Mouse (Mus musculus): ENCODE results near the gene 1700025G04Rik. TPM values are rescaled to one million over a fixed set of nuclear protein-coding genes. Genes with fewer than 3 reads are reported as not detected.

The 1700025G04Rik gene
- total RNA-seq (2021): 10 to 100 TPM; 70.1 to 72.8 TPM

- DNase-seq (ENCODE audit: extremely low spot score in 1 of 2, low spot score in 2 of 2): peak; percentile 77 to 91
- intact Hi-C loops (cut with DNase I): loop anchor here (10.0 kb wide), 2 partner anchors 175 to 275 kb away; no protein-coding TSS in a partner anchor
These were observed at the start of gene 1700025G04Rik for GRCm38 (mm10) chr1:152090018-152090553. Gene 1700025G04Rik, minus strand, starts transcription at chr1:152090125.

GRCm38 (mm10) chr1:152139496-152139895 is 49.6 kb upstream of the 1700025G04Rik start:
- DNase-seq (ENCODE audit: extremely low spot score in 1 of 2, low spot score in 2 of 2): no peak
- intact Hi-C loops (cut with DNase I): no loop called here

- intact Hi-C loops (cut with DNase I): no loop called here
- DNase-seq (ENCODE audit: extremely low spot score in 1 of 2, low spot score in 2 of 2): peak; percentile 10 to 62
These were observed 40.3 kb upstream of the 1700025G04Rik start for GRCm38 (mm10) chr1:152130029-152130727.

GRCm38 (mm10) chr1:152125451-152125850 is 35.5 kb upstream of the 1700025G04Rik start:
- intact Hi-C loops (cut with DNase I): no loop called here
- DNase-seq (ENCODE audit: extremely low spot score in 1 of 2, low spot score in 2 of 2): no peak

- intact Hi-C loops (cut with DNase I): no loop called here
- DNase-seq (ENCODE audit: extremely low spot score in 1 of 2, low spot score in 2 of 2): no peak
These were observed 20.2 kb upstream of the 1700025G04Rik start for GRCm38 (mm10) chr1:152110123-152110522.

GRCm38 (mm10) chr1:152106136-152106535 is 16.2 kb upstream of the 1700025G04Rik start:
- no peak for DNase-seq (ENCODE audit: extremely low spot score in 1 of 2, low spot score in 2 of 2)
- intact Hi-C loops (cut with DNase I): no loop called here

- intact Hi-C loops (cut with DNase I): no loop called here
- no peak for DNase-seq (ENCODE audit: extremely low spot score in 1 of 2, low spot score in 2 of 2)
These were observed 15.3 kb upstream of the 1700025G04Rik start for GRCm38 (mm10) chr1:152105246-152105645.

GRCm38 (mm10) chr1:152101746-152102145 is 11.8 kb upstream of the 1700025G04Rik start:
- no peak for DNase-seq (ENCODE audit: extremely low spot score in 1 of 2, low spot score in 2 of 2)
- intact Hi-C loops (cut with DNase I): no loop called here

GRCm38 (mm10) chr1:152096045-152096444 is 6.1 kb upstream of the 1700025G04Rik start:
- intact Hi-C loops (cut with DNase I): loop anchor here (10.0 kb wide), 2 partner anchors 169 to 269 kb away; no protein-coding TSS in a partner anchor

GRCm38 (mm10) chr1:152090564-152091545 is 930 bp upstream of the 1700025G04Rik start:
- DNase-seq (ENCODE audit: extremely low spot score in 1 of 2, low spot score in 2 of 2): peak; percentile 36 to 62
- intact Hi-C loops (cut with DNase I): loop anchor here (10.0 kb wide), 2 partner anchors 174 to 274 kb away; no protein-coding TSS in a partner anchor

More at GRCm38 (mm10) chr1:152096045-152096444, 6.1 kb upstream of the 1700025G04Rik start:
- no peak for DNase-seq (ENCODE audit: extremely low spot score in 1 of 2, low spot score in 2 of 2)

GRCm38 (mm10) chr1:152089526-152089925 is 399 bp downstream of the 1700025G04Rik start:
- intact Hi-C loops (cut with DNase I): loop anchor here (5.0 kb wide), 1 partner anchor 267 kb away; no protein-coding TSS in a partner anchor
- peak; percentile 50 to 75 for DNase-seq (ENCODE audit: extremely low spot score in 1 of 2, low spot score in 2 of 2)

GRCm38 (mm10) chr1:152088791-152089401 is 1.0 kb downstream of the 1700025G04Rik start:
- intact Hi-C loops (cut with DNase I): loop anchor here (5.0 kb wide), 1 partner anchor 267 kb away; no protein-coding TSS in a partner anchor
- DNase-seq (ENCODE audit: extremely low spot score in 1 of 2, low spot score in 2 of 2): peak; percentile 27 to 61

- intact Hi-C loops (cut with DNase I): loop anchor here (5.0 kb wide), 1 partner anchor 266 kb away; no protein-coding TSS in a partner anchor
- no peak for DNase-seq (ENCODE audit: extremely low spot score in 1 of 2, low spot score in 2 of 2)
These were observed 1.9 kb downstream of the 1700025G04Rik start for GRCm38 (mm10) chr1:152088030-152088429.

GRCm38 (mm10) chr1:152086951-152087350 is 3.0 kb downstream of the 1700025G04Rik start:
- intact Hi-C loops (cut with DNase I): loop anchor here (5.0 kb wide), 1 partner anchor 265 kb away; no protein-coding TSS in a partner anchor

GRCm38 (mm10) chr1:152085561-152085960 is 4.4 kb downstream of the 1700025G04Rik start:
- no peak for DNase-seq (ENCODE audit: extremely low spot score in 1 of 2, low spot score in 2 of 2)
- intact Hi-C loops (cut with DNase I): loop anchor here (5.0 kb wide), 1 partner anchor 263 kb away; no protein-coding TSS in a partner anchor

More at GRCm38 (mm10) chr1:152086951-152087350, 3.0 kb downstream of the 1700025G04Rik start:
- no peak for DNase-seq (ENCODE audit: extremely low spot score in 1 of 2, low spot score in 2 of 2)

GRCm38 (mm10) chr1:152084638-152085345 is 5.1 kb downstream of the 1700025G04Rik start:
- intact Hi-C loops (cut with DNase I): loop anchor here (5.0 kb wide), 1 partner anchor 262 kb away; no protein-coding TSS in a partner anchor
- DNase-seq (ENCODE audit: extremely low spot score in 1 of 2, low spot score in 2 of 2): no peak

GRCm38 (mm10) chr1:152081954-152082711 is 7.8 kb downstream of the 1700025G04Rik start:
- no peak for DNase-seq (ENCODE audit: extremely low spot score in 1 of 2, low spot score in 2 of 2)
- intact Hi-C loops (cut with DNase I): no loop called here
